Mouse (Mus musculus) midbrain, embryonic 12.5 days (tissue): ENCODE measurements at regions not wholly inside any gene's neighbourhood (a gene's known extent, or its start where the extent isn't known, plus 50 kb on each side); places are given as distances from the start of the nearest gene placed in this dataset.

Experiments used
- ATAC-seq: fragments of 200-750 bp; cut with Nextera tagmentation; 2 replicates; pipeline ENCODE4 v1.8.0; 2017; ENCODE audit warnings: low read depth, moderate TSS enrichment, moderate library complexity; ENCODE audit not compliant: low FRiP score
- H3K27ac ChIP-seq: fragments of 300-500 bp; sonication (generic); replicated peaks from 2 replicates; pipeline ENCODE4 v1.5.1; 2016; ENCODE audit warnings: mild to moderate bottlenecking
- H3K27me3 ChIP-seq: fragments of 300-500 bp; sonication (generic); 2 replicates; pipeline ENCODE4 v1.6.1; 2016; ENCODE audit warnings: mild to moderate bottlenecking
- H3K36me3 ChIP-seq: fragments of 300-500 bp; sonication (generic); 2 replicates; pipeline ENCODE4 v1.6.1; 2016
- H3K4me1 ChIP-seq: fragments of 300-500 bp; sonication (generic); 2 replicates; pipeline ENCODE4 v1.6.1; 2016
- H3K4me2 ChIP-seq: fragments of 300-500 bp; sonication (generic); replicated peaks from 2 replicates; pipeline ENCODE4 v1.6.1; 2016; ENCODE audit warnings: mild to moderate bottlenecking, moderate library complexity
- H3K4me3 ChIP-seq: fragments of 300-500 bp; sonication (generic); 2 replicates; pipeline ENCODE4 v1.5.1; 2016; ENCODE audit warnings: mild to moderate bottlenecking
- H3K9ac ChIP-seq: fragments of 300-500 bp; sonication (generic); replicated peaks from 2 replicates; pipeline ENCODE4 v1.6.1; 2016; ENCODE audit warnings: mild to moderate bottlenecking, moderate library complexity
- H3K9me3 ChIP-seq: fragments of 300-500 bp; sonication (generic); 2 replicates; pipeline ENCODE4 v1.6.1; 2016; ENCODE audit warnings: mild to moderate bottlenecking
- WGBS: fragments of 180-500 bp; shearing (Covaris S2); methylation state at CpG from one replicate; pipeline ENCODE4 v1.1.7; 2016; 5-methylcytosine and 5-hydroxymethylcytosine counted together

DNA sequence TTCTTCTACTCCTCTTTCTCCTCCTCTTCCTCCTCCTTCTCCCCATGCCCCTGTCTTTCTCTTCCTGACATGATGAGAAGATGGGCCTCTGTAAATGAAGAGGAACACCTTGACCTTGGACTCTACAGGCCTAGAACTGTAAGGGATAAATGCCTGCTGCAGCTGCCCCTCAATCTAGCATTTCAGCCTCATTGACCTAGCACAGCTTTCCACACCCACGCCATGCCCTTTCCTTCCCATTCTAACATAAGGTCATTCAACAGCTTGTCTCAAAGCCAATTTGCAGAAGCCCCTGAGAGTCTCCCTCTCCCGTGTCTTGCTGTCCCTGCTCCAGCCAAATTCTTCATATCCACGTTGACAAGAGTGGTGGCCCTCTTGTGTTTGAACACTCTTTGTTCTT is 63.8 kb upstream of the Dscam start:
- no peak overlapping the region for H3K4me3 ChIP-seq
- no peaks in the 10 kb centered on the region for H3K36me3 ChIP-seq
- no peaks in the 10 kb centered on the region for H3K27me3 ChIP-seq
- WGBS = 59% methylated on average over 3 of the region's 3 CpGs
- ATAC-seq = no peak
- H3K4me1 ChIP-seq = no peaks in the 10 kb centered on the region
- no peak overlapping the region for H3K27ac ChIP-seq
- H3K9me3 ChIP-seq = no peaks in the 10 kb centered on the region
- H3K4me2 ChIP-seq = no peak overlapping the region
- no peak overlapping the region for H3K9ac ChIP-seq

DNA sequence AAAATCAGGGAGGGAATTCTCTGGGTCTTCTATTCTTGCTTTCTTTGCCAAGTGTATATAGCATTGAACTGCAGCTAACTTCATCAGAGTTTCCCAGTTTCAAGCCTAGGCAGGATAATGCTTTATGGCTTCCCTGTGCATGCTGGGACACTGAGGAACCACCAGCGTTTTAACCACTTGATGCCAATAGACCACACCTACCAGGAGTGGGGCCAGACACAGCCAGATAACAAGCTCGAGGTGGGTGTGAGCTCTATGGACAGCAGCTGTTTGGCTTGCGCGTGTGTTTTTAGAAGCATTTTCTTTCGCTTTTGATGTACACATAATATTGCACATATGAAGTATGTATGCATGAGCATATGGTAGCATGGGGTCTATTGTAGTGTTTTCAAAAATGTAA is 69.1 kb upstream of the Dscam start:
- no peak overlapping the region for H3K4me2 ChIP-seq
- no peak overlapping the region for H3K4me3 ChIP-seq
- no peaks in the 10 kb centered on the region for H3K27me3 ChIP-seq
- H3K4me1 ChIP-seq = no peaks in the 10 kb centered on the region
- no peak for ATAC-seq
- 83% methylated on average over 5 of the region's 5 CpGs for WGBS
- H3K36me3 ChIP-seq = no peaks in the 10 kb centered on the region
- H3K9me3 ChIP-seq = no peaks in the 10 kb centered on the region
- no peak overlapping the region for H3K9ac ChIP-seq
- no peak overlapping the region for H3K27ac ChIP-seq

DNA sequence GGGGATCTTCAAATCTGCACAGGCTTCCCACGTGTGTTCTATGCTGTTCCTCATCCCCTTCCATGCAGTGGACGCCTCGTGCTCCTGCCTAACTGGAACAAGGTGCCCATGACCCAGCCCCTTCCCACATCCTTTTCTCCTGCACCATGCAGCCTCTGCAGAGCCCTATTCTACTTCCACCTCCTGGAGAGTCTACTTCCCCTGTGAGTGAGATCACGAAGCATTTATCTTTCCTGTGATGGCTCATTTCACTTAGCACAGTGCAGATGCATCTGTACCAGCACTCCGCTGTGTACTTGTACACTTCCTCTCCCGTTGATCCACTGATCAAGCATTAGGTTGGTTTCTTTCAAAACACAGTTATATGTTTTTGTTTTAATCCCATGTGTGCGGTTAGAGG is 69.5 kb upstream of the Dscam start:
- no peaks in the 10 kb centered on the region for H3K4me1 ChIP-seq
- no peak overlapping the region for H3K27ac ChIP-seq
- no peak for ATAC-seq
- 84% methylated on average over 7 of the region's 7 CpGs for WGBS
- no peaks in the 10 kb centered on the region for H3K9me3 ChIP-seq
- no peak overlapping the region for H3K9ac ChIP-seq
- H3K4me3 ChIP-seq = no peak overlapping the region
- no peaks in the 10 kb centered on the region for H3K27me3 ChIP-seq
- H3K4me2 ChIP-seq = no peak overlapping the region
- H3K36me3 ChIP-seq = no peaks in the 10 kb centered on the region

DNA sequence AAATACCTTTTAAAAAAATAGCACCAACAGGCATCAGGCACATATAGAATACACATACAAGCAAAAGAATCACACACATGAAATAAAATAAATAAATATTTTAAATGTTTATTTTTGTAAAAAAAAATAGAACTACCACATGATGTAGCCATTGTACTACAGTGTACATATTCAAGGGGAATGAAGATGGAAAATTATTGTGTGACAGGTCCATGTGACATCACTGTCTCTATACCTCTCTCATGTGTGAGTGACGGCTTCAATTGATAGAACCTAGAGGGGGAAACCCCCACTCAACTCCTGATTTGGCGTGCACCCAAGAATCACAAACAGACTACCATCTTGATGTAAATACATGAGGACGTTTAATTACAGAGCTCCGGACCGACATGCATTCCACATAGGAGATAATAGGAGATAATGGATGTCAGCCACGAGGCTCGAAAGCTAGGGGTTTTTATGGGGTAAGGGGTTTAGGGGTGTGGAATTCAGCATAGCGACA is 70.4 kb upstream of the Dscam start:
- H3K36me3 ChIP-seq = no peaks in the 10 kb centered on the region
- H3K4me1 ChIP-seq = no peaks in the 10 kb centered on the region
- no peak overlapping the region for H3K4me2 ChIP-seq
- no peak overlapping the region for H3K9ac ChIP-seq
- 78% methylated on average over 8 of the region's 8 CpGs for WGBS
- no peaks in the 10 kb centered on the region for H3K27me3 ChIP-seq
- no peak overlapping the region for H3K4me3 ChIP-seq
- no peak for ATAC-seq
- H3K9me3 ChIP-seq = no peaks in the 10 kb centered on the region
- no peak overlapping the region for H3K27ac ChIP-seq

DNA sequence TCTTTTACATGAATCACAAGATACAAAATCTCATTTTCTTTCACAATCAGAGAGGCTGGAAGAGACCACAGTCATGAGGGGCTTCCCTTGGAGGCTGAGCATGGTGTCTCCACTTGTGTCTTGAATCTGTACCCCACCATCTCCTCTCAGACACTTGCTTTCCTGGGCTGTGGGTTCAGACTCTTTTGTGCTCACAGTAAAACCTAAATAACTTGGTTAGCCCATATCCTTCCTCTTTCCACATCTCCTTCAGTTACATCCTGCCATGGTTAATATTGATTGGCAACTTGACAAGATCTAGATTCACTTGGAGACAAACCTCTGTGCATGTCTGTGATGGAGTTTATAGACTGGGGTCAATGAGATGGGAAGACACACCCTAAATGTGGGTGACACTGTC is 71.1 kb upstream of the Dscam start:
- Histone ChIP-seq H3K4me2 (no peak overlapping the region), H3K4me1 (no peaks in the 10 kb centered on the region), H3K36me3 (no peaks in the 10 kb centered on the region), H3K9ac (no peak overlapping the region), H3K4me3 (no peak overlapping the region), H3K27ac (no peak overlapping the region), H3K9me3 (no peaks in the 10 kb centered on the region), H3K27me3 (no peaks in the 10 kb centered on the region)
- ATAC-seq = no peak

DNA sequence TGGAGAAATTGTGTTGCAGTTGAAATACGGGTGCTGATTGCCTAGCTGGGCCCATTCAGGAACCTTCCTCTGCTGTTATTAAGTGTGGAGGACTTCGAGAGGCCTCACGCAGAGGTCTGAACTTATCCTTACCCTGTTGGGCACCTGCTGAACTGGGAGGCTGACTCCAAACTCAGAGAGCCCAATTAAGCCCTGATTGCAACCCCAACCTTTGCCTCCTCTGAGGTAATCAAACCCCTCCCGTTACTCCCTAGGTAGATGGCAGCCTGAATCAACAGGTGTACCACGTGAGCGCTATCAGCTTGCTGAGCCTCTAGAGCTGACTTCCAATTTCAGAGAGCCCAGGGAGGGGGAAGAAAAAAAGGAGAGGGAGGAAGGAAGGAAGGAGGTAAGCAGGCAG is 79.9 kb upstream of the Dscam start:
- no peak overlapping the region for H3K4me3 ChIP-seq
- no peak overlapping the region for H3K4me2 ChIP-seq
- no peaks in the 10 kb centered on the region for H3K9me3 ChIP-seq
- ATAC-seq = no peak
- H3K27me3 ChIP-seq = no peaks in the 10 kb centered on the region
- H3K9ac ChIP-seq = no peak overlapping the region
- H3K4me1 ChIP-seq = no peaks in the 10 kb centered on the region
- H3K27ac ChIP-seq = no peak overlapping the region
- no peaks in the 10 kb centered on the region for H3K36me3 ChIP-seq
- WGBS = 67% methylated on average over 6 of the region's 6 CpGs

DNA sequence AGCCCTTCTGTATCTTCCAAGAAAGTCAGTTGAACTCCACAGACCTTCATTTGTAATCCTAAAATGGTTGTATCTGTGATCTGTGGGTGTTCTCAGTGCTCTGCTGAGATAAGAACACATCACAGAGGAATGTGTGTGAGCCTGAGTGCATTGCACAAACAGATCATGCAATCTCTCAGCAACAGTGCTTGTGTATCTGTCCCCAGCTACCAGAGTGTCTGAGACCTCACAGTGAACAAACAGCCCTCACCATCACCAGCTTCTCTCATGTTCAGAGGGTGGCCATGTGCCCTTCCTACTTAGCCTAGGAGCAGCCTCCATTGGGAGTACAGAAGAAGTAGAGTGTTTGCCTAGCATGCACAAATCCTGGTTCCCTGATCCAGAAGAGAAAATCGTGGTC is 82.0 kb upstream of the Dscam start:
- Histone ChIP-seq H3K4me1 (no peaks in the 10 kb centered on the region), H3K36me3 (no peaks in the 10 kb centered on the region), H3K4me2 (no peak overlapping the region), H3K9me3 (no peaks in the 10 kb centered on the region), H3K27me3 (no peaks in the 10 kb centered on the region), H3K27ac (no peak overlapping the region), H3K4me3 (no peak overlapping the region), H3K9ac (no peak overlapping the region)
- ATAC-seq = no peak
- 91% methylated on average over 1 of the region's 1 CpGs for WGBS

DNA sequence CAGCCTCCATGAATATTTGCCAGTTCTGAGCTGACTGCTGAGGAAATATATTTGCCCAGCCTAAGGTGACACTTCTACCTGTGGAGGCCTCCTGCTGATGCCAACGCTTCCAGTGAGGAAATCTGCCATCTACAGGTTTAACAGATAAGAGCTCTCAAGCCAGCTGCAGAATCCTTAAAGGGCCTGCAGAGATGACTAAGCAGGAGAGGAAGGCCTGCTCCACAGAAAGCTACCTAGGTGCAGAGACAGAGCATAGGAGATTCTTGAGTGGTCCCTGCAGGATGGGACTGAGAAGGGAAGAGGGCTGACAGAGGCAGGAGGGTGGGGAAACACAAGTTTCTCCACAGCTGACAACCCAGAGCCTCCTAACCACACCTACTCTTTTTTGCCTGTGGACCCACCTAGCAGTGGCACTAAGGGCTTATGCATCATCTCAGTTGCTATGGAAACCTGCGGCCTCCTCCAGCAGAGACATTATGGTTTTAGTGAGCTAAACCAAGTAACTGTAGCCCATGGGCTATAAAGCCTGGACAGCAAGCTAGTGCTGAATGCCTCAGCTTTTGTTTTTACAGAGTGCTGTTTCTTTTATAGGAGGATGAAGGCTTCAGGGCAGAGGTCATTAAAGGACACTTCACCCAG is 82.6 kb upstream of the Dscam start:
- Histone ChIP-seq H3K9me3 (no peaks in the 10 kb centered on the region), H3K27ac (no peak overlapping the region), H3K9ac (no peak overlapping the region), H3K4me1 (no peaks in the 10 kb centered on the region), H3K27me3 (no peaks in the 10 kb centered on the region), H3K36me3 (no peaks in the 10 kb centered on the region), H3K4me3 (no peak overlapping the region), H3K4me2 (no peak overlapping the region)
- WGBS = 42% methylated on average over 2 of the region's 2 CpGs
- no peak for ATAC-seq

DNA sequence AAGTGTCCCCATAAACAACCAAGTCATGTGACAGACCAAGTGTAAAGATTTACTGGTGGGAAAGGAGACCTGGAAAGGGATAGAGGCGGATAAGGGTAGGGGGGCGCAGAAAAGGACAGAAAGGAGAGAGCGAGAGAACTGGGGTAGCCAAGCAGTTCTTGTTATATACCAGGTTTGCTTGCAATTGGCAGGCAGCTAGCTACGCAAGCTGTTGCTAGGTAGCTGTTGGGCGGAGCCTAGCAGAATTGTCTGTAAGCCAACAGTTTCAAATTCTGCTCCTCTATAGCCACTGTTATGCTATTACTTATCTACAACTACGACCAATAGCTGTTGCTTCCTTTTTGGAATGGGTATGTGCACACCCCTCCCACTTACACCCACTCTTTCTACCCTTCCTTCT is 88.3 kb upstream of the Dscam start:
- Histone ChIP-seq H3K27ac (no peak overlapping the region), H3K4me2 (no peak overlapping the region), H3K36me3 (no peaks in the 10 kb centered on the region), H3K27me3 (no peaks in the 10 kb centered on the region), H3K4me3 (no peak overlapping the region), H3K9me3 (no peaks in the 10 kb centered on the region), H3K4me1 (peaks cover 7% of the 10 kb centered on the region; the same call in 1 of the 2 replicates), H3K9ac (no peak overlapping the region)
- ATAC-seq = no peak
- WGBS = 84% methylated on average over 6 of the region's 6 CpGs

DNA sequence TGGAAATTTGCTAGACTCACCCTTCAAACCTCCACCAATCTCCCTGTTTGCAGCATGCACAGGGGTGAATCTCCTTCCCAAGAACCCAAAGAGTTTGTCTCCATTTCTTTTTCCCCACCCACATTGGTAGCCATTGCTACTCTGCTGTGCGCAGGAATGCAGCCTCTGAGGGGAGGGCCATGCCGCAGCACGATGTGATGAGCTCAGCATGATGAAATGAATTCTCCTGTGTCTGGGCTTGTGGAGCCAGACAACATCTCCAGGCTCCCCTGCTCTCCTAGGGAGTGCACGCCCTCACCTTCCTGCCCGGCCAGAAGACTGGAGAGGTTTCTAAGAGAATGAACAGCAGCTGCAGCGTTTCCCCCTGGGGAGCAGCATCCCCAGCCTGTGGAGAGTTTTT is 92.9 kb upstream of the Dscam start:
- no peak overlapping the region for H3K27ac ChIP-seq
- no peaks in the 10 kb centered on the region for H3K9me3 ChIP-seq
- no peak overlapping the region for H3K9ac ChIP-seq
- H3K4me3 ChIP-seq = no peak overlapping the region
- WGBS = 10% methylated on average over 6 of the region's 6 CpGs
- H3K36me3 ChIP-seq = no peaks in the 10 kb centered on the region
- ATAC-seq = no peak
- H3K4me1 ChIP-seq = peaks cover 12% of the 10 kb centered on the region; the same call in 1 of the 2 replicates
- H3K4me2 ChIP-seq = no peak overlapping the region
- no peaks in the 10 kb centered on the region for H3K27me3 ChIP-seq

DNA sequence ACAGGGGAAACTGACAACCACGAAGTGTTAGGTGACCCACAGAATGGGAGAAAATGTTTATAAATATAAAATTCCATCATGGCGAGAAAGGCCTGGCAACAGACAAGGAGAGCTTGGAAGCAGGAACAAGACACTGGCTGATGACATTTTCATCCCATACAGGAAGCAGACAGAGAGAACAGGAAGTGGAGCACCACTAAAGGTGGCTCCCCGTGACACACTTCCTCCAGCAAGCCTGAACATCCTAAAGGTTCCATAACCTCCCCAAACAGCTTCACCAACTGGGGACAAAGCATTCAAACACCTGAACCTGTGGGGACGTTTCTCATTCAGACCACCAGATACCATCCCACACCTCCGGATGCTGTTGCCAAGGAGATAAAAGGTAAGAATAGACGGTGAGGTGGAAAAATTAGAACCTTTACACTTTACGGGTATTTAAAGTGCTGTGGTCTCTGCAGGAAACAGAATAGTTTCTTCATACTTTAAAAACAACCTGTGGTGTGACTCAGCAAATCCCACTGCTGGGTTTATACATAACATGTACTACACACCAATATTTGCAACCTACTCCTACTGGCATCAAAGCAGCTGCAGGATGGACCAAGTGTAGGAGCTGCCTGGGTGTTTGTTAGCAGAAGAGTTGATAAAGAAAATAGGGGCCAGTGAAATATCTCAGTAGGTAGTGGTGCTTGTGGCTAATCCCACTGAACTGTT is 86.0 kb upstream of the Bace2 start:
- H3K36me3 ChIP-seq = no peaks in the 10 kb centered on the region
- no peak for ATAC-seq
- no peak overlapping the region for H3K4me3 ChIP-seq
- no peaks in the 10 kb centered on the region for H3K27me3 ChIP-seq
- no peak overlapping the region for H3K4me2 ChIP-seq
- H3K27ac ChIP-seq = no peak overlapping the region
- no peak overlapping the region for H3K9ac ChIP-seq
- WGBS = 92% methylated on average over 7 of the region's 7 CpGs
- H3K9me3 ChIP-seq = no peaks in the 10 kb centered on the region
- no peaks in the 10 kb centered on the region for H3K4me1 ChIP-seq

DNA sequence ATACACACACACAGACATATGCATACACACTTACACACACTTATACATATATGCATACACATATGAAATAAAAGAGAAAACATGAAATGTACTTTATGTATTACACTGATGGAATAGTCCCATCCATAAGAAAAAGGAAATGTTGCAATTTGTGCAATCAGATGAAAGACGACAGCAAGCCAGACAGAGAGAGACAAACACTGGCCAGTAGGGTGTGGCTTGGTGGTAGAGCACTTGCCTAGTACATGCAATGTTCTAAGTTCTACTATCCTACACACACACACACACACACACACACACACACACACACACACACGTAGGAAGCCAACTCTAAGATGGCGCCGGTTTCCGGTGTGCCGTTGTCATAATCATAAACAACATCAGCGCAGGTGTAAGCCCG is 85.3 kb upstream of the Bace2 start:
- Histone ChIP-seq H3K9me3 (no peaks in the 10 kb centered on the region), H3K4me3 (no peak overlapping the region), H3K27me3 (no peaks in the 10 kb centered on the region), H3K27ac (no peak overlapping the region), H3K36me3 (no peaks in the 10 kb centered on the region), H3K4me1 (no peaks in the 10 kb centered on the region), H3K4me2 (no peak overlapping the region), H3K9ac (no peak overlapping the region)
- 93% methylated on average over 8 of the region's 8 CpGs for WGBS
- no peak for ATAC-seq
